9 mouse cellular contexts compared by ENCODE assay signal in the genomic region with DNA sequence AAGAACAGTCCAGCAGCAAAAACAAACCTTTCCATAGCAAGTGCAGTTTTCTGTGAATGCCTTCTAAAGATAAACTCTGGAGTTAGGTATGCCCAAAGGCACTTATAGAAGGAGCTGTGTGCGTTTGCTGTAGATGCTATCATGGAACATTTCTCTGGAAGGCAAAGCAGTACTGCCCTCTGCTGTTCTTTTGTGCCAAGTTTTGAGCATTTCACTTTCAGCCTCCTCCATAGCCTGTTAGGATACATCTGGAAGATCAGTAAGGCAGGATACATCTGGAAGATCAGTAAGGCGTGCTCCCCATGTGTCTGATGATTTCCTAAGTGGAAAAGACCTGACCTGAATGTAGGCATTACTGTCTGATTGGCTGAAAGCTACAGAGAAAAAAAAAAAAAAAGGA. TPM values are rescaled to one million over a fixed set of nuclear protein-coding genes. Genes with fewer than 3 reads are reported as not detected.
A peak's percentile ranks its signal among the peaks of the same experiment; 100 is the strongest.
DNase-seq lines count a peak whose midpoint lies in the region; ATAC-seq and TF ChIP-seq lines count a peak whose summit lies in the region.
"Had no signal": no experiment of that assay in that cellular context is flagged by ENCODE, and none has a peak within 500 bp of the region (broad histone marks: within the 10 kb centered on the region; RNA-seq: fewer than 3 reads in every experiment).

No protein-coding gene starts in this region.

- H3K9me3 ChIP-seq in kidney, embryonic 14.5 days (ENCODE audit: control insufficient read depth, low read length): no peaks in the 10 kb centered on the region
- no peaks in the 10 kb centered on the region for H3K9me3 ChIP-seq in MEL (replicated peaks; ENCODE audit: insufficient read depth, low read length)
- H3K9me3 ChIP-seq in limb, embryonic 14.5 days (ENCODE audit: control insufficient read depth, low read length): no peaks in the 10 kb centered on the region
- H3K9me3 ChIP-seq: embryonic facial prominence, embryonic 15.5 days had no signal

- H3K4me3 ChIP-seq in kidney, adult 2 months (ENCODE audit: insufficient read depth, low read depth, low read length): no peak overlapping the region
- no peak overlapping the region for H3K4me3 ChIP-seq in kidney, embryonic 14.5 days (ENCODE audit: low read length)
- H3K4me3 ChIP-seq in MEL (ENCODE audit: control insufficient read depth in 1 of 2, insufficient read depth in 1 of 2, low read depth in 2 of 2, low read length in 2 of 2): no peak overlapping the region
- no peak overlapping the region for H3K4me3 ChIP-seq in embryonic fibroblast, embryonic 13.5 days (ENCODE audit: insufficient read depth, low read length)
- H3K4me3 ChIP-seq in limb, embryonic 14.5 days (replicated peaks; ENCODE audit: low read length): no peak overlapping the region
- H3K4me3 ChIP-seq: embryonic facial prominence, embryonic 15.5 days had no signal

- H3K4me1 ChIP-seq in kidney, adult 2 months (ENCODE audit: control insufficient read depth, insufficient read depth, low read length): 0 out of 2 replicates have a peak, but pooled peaks cover 3% of the 10 kb centered on the region
- no peaks in the 10 kb centered on the region for H3K4me1 ChIP-seq in kidney, embryonic 14.5 days (ENCODE audit: control insufficient read depth, insufficient read depth, low read length)
- H3K4me1 ChIP-seq in MEL (ENCODE audit: control insufficient read depth in 1 of 2, insufficient read depth in 2 of 2, low read length in 2 of 2): no peaks in the 10 kb centered on the region
- no peaks in the 10 kb centered on the region for H3K4me1 ChIP-seq in embryonic fibroblast, embryonic 13.5 days (ENCODE audit: control insufficient read depth, insufficient read depth, low read length)
- H3K4me1 ChIP-seq in limb, embryonic 14.5 days (ENCODE audit: control insufficient read depth, insufficient read depth, low read length): no peaks in the 10 kb centered on the region
- H3K4me1 ChIP-seq: embryonic facial prominence, embryonic 15.5 days had no signal

- H3K27me3 ChIP-seq in kidney, adult 2 months (replicated peaks; ENCODE audit: control insufficient read depth, insufficient read depth, low read length): no peaks in the 10 kb centered on the region
- no peaks in the 10 kb centered on the region for H3K27me3 ChIP-seq in kidney, embryonic 14.5 days (ENCODE audit: control insufficient read depth, insufficient read depth, low read length)
- H3K27me3 ChIP-seq in MEL (ENCODE audit: control insufficient read depth in 1 of 2, insufficient read depth in 2 of 2, low read length in 2 of 2): no peaks in the 10 kb centered on the region
- H3K27me3 ChIP-seq in limb, embryonic 14.5 days (ENCODE audit: control insufficient read depth, insufficient read depth, low read length): no peaks in the 10 kb centered on the region
- H3K27me3 ChIP-seq: embryonic facial prominence, embryonic 15.5 days had no signal

- peak; percentile 55 for TF ChIP-seq CTCF in kidney, adult 2 months (conservative IDR thresholded peaks at IDR 0.05; ENCODE audit: insufficient read depth, insufficient read length, low read depth, low read length)
- peak; percentile 41 to 92 (median 63); a peak in 5 of 6 replicates for TF ChIP-seq CTCF in MEL (IDR thresholded peaks at IDR 0.05 in 2 of 3, conservative IDR thresholded peaks at IDR 0.05 in 1 of 3; ENCODE audit: control insufficient read depth in 1 of 3, insufficient read depth in 1 of 3, low read depth in 2 of 3, low read length in 3 of 3, poor library complexity in 1 of 3, severe bottlenecking in 1 of 3)
- TF ChIP-seq CTCF in embryonic fibroblast, embryonic 13.5 days (IDR thresholded peaks at IDR 0.05; ENCODE audit: borderline replicate concordance, insufficient read depth, low read length): no peak

- peak; percentile 67 for DNase-seq in kidney, adult 2 months
- DNase-seq in 416B (ENCODE audit: low read depth) (peak; percentile 70), MEL (ENCODE audit: low read depth, low spot score) (peak; percentile 70)
- peak; percentile 81 for DNase-seq in limb, embryonic 14.5 days (ENCODE audit: low spot score)
- DNase-seq in cerebellum, adult 11 months: no peak
- no peak for DNase-seq in cerebellum, adult 9-10 months

- no peak for ATAC-seq in kidney, embryonic 14.5 days (ENCODE audit: low FRiP score, low TSS enrichment)
- peak; percentile 68 for ATAC-seq in limb, embryonic 14.5 days (ENCODE audit: low FRiP score, low read depth)

- no peak overlapping the region for H3K9ac ChIP-seq in kidney, embryonic 14.5 days (ENCODE audit: low read depth, low read length)
- no peak overlapping the region for H3K9ac ChIP-seq in MEL (ENCODE audit: control insufficient read depth, low read depth, low read length, poor library complexity, severe bottlenecking)
- H3K9ac ChIP-seq in limb, embryonic 14.5 days (ENCODE audit: low read depth, low read length, severe bottlenecking): no peak overlapping the region
- H3K9ac ChIP-seq: embryonic facial prominence, embryonic 15.5 days had no signal

- no peak for TF ChIP-seq POLR2A in kidney, adult 2 months (IDR thresholded peaks at IDR 0.05; ENCODE audit: low read depth, low read length)
- TF ChIP-seq POLR2A in MEL (IDR thresholded peaks at IDR 0.05; ENCODE audit: control insufficient read depth in 1 of 2, insufficient read depth in 1 of 2, low read depth in 1 of 2, low read length in 2 of 2, poor library complexity in 1 of 2): no peak
- TF ChIP-seq POLR2A in embryonic fibroblast, embryonic 13.5 days (IDR thresholded peaks at IDR 0.05; ENCODE audit: low read depth, low read length): 0 out of 2 replicates have a peak, but pooled peaks have one; percentile 24
- TF ChIP-seq POLR2A in limb, embryonic 14.5 days (IDR thresholded peaks at IDR 0.05; ENCODE audit: borderline replicate concordance, extremely low read depth, insufficient read depth, insufficient read length): no peak

- no peak overlapping the region for H3K4me2 ChIP-seq in kidney, embryonic 14.5 days (replicated peaks; ENCODE audit: low read depth, low read length)
- H3K4me2 ChIP-seq in limb, embryonic 14.5 days (replicated peaks; ENCODE audit: low read depth, low read length, severe bottlenecking): no peak overlapping the region
- H3K4me2 ChIP-seq: embryonic facial prominence, embryonic 15.5 days had no signal

- H3K27ac ChIP-seq in kidney, adult 2 months (ENCODE audit: insufficient read depth, low read depth, low read length): no peak overlapping the region
- no peak overlapping the region for H3K27ac ChIP-seq in kidney, embryonic 14.5 days (ENCODE audit: low read depth, low read length)
- H3K27ac ChIP-seq in MEL (ENCODE audit: control insufficient read depth, low read depth, low read length): no peak overlapping the region
- H3K27ac ChIP-seq in embryonic fibroblast, embryonic 13.5 days (ENCODE audit: insufficient read depth, low read length): no peak overlapping the region
- no peak overlapping the region for H3K27ac ChIP-seq in limb, embryonic 14.5 days (replicated peaks; ENCODE audit: low read depth, low read length)
- H3K27ac ChIP-seq: embryonic facial prominence, embryonic 15.5 days had no signal

- no peaks in the 10 kb centered on the region for H3K79me2 ChIP-seq in MEL (ENCODE audit: control insufficient read depth, insufficient read depth, low read length, poor library complexity)

- no peak for TF ChIP-seq EP300 in MEL (IDR thresholded peaks at IDR 0.05; ENCODE audit: low read depth in 1 of 2, low read length in 2 of 2)

- WGBS in kidney, adult 2 months: 28% methylated on average over 2 of the region's 2 CpGs
- WGBS in kidney, embryonic 14.5 days: 23% methylated on average over 2 of the region's 2 CpGs
- WGBS in limb, embryonic 14.5 days: 10% methylated on average over 2 of the region's 2 CpGs

- H3K36me3 ChIP-seq in kidney, adult 2 months (ENCODE audit: control insufficient read depth, insufficient read depth, low read length): no peaks in the 10 kb centered on the region
- H3K36me3 ChIP-seq in kidney, embryonic 14.5 days (ENCODE audit: control insufficient read depth, insufficient read depth, low read length): no peaks in the 10 kb centered on the region
- no peaks in the 10 kb centered on the region for H3K36me3 ChIP-seq in MEL (ENCODE audit: control insufficient read depth in 1 of 2, insufficient read depth in 2 of 2, low read length in 2 of 2)
- H3K36me3 ChIP-seq in limb, embryonic 14.5 days (ENCODE audit: control insufficient read depth, insufficient read depth, low read length): no peaks in the 10 kb centered on the region
- H3K36me3 ChIP-seq: embryonic facial prominence, embryonic 15.5 days had no signal

- peak; percentile 89 for TF ChIP-seq RAD21 in MEL (IDR thresholded peaks at IDR 0.05; ENCODE audit: low read depth, low read length)

RNA-seq across cellular contexts. Expression of a gene that starts 11.5 kb away (rescaled TPM):
- polyA plus RNA-seq in kidney, adult 2 months (2012; rRNA removed): 5.1 and 5.3 TPM in 2 replicates
- 0.70 and 1.2 TPM in 2 replicates for polyA plus RNA-seq in kidney, embryonic 14.5 days (2014; fragmentation: Nextera tagmentation; extraction: Ambion mirVana)
- total RNA-seq in MEL (2012; rRNA removed): not detected in 2 replicates
- polyA plus RNA-seq in MEL (2012; ENCODE audit: insufficient read depth in 1 of 2, insufficient read length in 2 of 2, low read depth in 1 of 2, low replicate concordance in 2 of 2, missing spikeins in 1 of 2): not detected
- not detected in 2 replicates for polyA plus RNA-seq in embryonic fibroblast, embryonic 13.5 days (2011; ENCODE audit: insufficient read length, low read depth, missing spikeins)
- 1.1 and 1.8 TPM in 2 replicates for polyA plus RNA-seq in limb, embryonic 14.5 days (2012; rRNA removed)
- 0.36 and 0.77 TPM in 2 replicates for polyA plus RNA-seq in limb, embryonic 14.5 days (2014; fragmentation: Nextera tagmentation; extraction: Ambion mirVana)

RNA-seq across cellular contexts. Expression of a gene that starts 16.8 kb away (rescaled TPM):
- 0.42 and 1.4 TPM in 2 replicates for polyA plus RNA-seq in kidney, adult 2 months (2012; rRNA removed)
- not detected in 2 replicates for polyA plus RNA-seq in kidney, embryonic 14.5 days (2014; fragmentation: Nextera tagmentation; extraction: Ambion mirVana)
- total RNA-seq in MEL (2012; rRNA removed): not detected in 2 replicates
- not detected for polyA plus RNA-seq in MEL (2012; ENCODE audit: insufficient read depth in 1 of 2, insufficient read length in 2 of 2, low read depth in 1 of 2, low replicate concordance in 2 of 2, missing spikeins in 1 of 2)
- polyA plus RNA-seq in embryonic fibroblast, embryonic 13.5 days (2011; ENCODE audit: insufficient read length, low read depth, missing spikeins): not detected in 2 replicates
- polyA plus RNA-seq in limb, embryonic 14.5 days (2012; rRNA removed): not detected in 2 replicates
- 0.19 TPM in 1 of 2 replicates, not detected in the other for polyA plus RNA-seq in limb, embryonic 14.5 days (2014; fragmentation: Nextera tagmentation; extraction: Ambion mirVana)

RNA-seq across cellular contexts. Expression of a gene that starts 38.3 kb away (rescaled TPM):
- 24.3 and 24.9 TPM in 2 replicates for polyA plus RNA-seq in kidney, adult 2 months (2012; rRNA removed)
- 7.4 and 8.1 TPM in 2 replicates for polyA plus RNA-seq in kidney, embryonic 14.5 days (2014; fragmentation: Nextera tagmentation; extraction: Ambion mirVana)
- 16.3 and 19.0 TPM in 2 replicates for total RNA-seq in MEL (2012; rRNA removed)
- polyA plus RNA-seq in MEL (2012; ENCODE audit: insufficient read depth in 1 of 2, insufficient read length in 2 of 2, low read depth in 1 of 2, low replicate concordance in 2 of 2, missing spikeins in 1 of 2): 10 to 100 TPM in 1 of 2 experiments, not detected in 1; 24.7 TPM
- polyA plus RNA-seq in embryonic fibroblast, embryonic 13.5 days (2011; ENCODE audit: insufficient read length, low read depth, missing spikeins): 17.5 and 20.7 TPM in 2 replicates
- 5.9 and 9.2 TPM in 2 replicates for polyA plus RNA-seq in limb, embryonic 14.5 days (2012; rRNA removed)
- 10.7 and 13.3 TPM in 2 replicates for polyA plus RNA-seq in limb, embryonic 14.5 days (2014; fragmentation: Nextera tagmentation; extraction: Ambion mirVana)

Comparison
In these comparisons a context has a peak if more than half of its experiments do, and no peak if none do; other contexts are left out.
1. DNase-seq: peak in kidney, adult 2 months (single experiment), 416B (single experiment), MEL (single experiment) and limb, embryonic 14.5 days (single experiment); none in cerebellum, adult 11 months (single experiment) and cerebellum, adult 9-10 months (single experiment).